Mouse (Mus musculus): ENCODE measurements at regions not wholly inside any gene's neighbourhood (a gene's known extent, or its start where the extent isn't known, plus 50 kb on each side); places are given as distances from the start of the nearest gene placed in this dataset.

DNA sequence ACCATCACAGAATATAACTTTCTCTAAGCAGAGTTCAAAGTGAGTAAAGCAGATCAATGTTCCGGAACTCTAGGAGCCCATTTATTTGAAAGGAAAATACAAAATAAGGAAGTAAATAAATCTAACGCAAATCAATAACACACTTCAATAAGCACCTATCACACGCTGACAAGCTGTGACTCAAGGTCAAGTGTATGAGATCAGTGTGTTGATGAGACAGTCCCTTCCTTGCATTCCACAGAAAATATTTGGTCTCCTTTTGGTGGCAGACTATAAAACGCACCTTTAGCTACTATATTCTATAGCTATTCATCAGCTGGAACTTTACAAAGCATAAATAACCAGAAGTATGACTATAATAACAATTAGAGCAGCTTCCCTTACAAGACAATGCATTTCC is 286.5 kb downstream of the Rpl36a-ps1 start:
- no peak for ATAC-seq
- H3K27me3 ChIP-seq, result no peaks in the 10 kb centered on the region
- no peak overlapping the region for H3K27ac ChIP-seq
- no peaks in the 10 kb centered on the region for H3K36me3 ChIP-seq (ENCODE audit: poor library complexity, severe bottlenecking)
- no peaks in the 10 kb centered on the region for H3K4me1 ChIP-seq
- WGBS, result 91% methylated on average over 4 of the region's 4 CpGs
- no peak overlapping the region for H3K4me2 ChIP-seq
- no peak overlapping the region for H3K9ac ChIP-seq
- H3K9me3 ChIP-seq (replicated peaks), result no peaks in the 10 kb centered on the region
- H3K4me3 ChIP-seq, result no peak overlapping the region

DNA sequence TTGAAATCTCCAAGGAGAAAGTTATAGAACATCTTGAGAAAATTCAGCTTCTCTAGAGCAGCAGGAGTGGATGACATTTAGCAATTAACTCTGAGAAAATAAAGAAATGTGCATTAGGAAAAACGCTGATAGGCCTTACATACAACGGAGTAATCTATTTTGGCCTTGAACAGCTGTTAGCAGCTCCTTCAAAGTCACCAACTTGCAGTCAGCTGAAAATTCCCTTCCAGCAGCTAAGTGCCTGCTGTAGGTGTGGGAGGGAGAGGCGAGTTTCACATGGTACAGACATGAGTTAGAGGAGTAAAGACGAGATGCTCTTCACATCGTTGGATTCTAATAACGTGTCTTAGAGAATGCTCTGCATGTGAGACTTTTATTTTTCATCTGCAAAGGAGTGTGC is 290.8 kb downstream of the Rpl36a-ps1 start:
- ATAC-seq, result no peak
- Histone ChIP-seq H3K27me3 (no peaks in the 10 kb centered on the region), H3K9me3 (replicated peaks) (no peaks in the 10 kb centered on the region), H3K36me3 (ENCODE audit: poor library complexity, severe bottlenecking) (no peaks in the 10 kb centered on the region), H3K4me3 (no peak overlapping the region), H3K9ac (no peak overlapping the region), H3K4me2 (no peak overlapping the region), H3K27ac (no peak overlapping the region), H3K4me1 (no peaks in the 10 kb centered on the region)
- WGBS, result 91% methylated on average over 6 of the region's 6 CpGs

DNA sequence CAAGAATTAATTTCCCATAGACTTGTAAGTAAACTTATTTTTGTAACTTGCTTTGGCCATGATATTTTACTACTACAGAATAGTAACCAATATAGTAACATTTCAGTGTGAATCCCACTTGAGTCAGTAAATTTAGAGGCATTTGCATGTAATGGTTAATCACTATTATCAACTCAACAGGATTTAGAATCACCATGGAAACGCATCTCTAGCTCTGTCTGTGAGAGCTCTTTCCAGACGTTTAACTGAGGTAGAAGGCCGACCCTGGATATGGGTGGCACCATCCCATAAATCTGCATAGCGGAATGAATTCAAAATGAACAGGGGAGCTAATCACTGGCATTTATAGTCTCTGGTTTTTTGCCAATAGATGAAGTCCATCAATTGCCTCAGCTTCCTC is 337.6 kb downstream of the Rpl36a-ps1 start:
- Histone ChIP-seq H3K4me2 (no peak overlapping the region), H3K4me3 (no peak overlapping the region), H3K9ac (no peak overlapping the region), H3K27ac (no peak overlapping the region), H3K27me3 (no peaks in the 10 kb centered on the region), H3K4me1 (no peaks in the 10 kb centered on the region), H3K9me3 (replicated peaks) (no peaks in the 10 kb centered on the region), H3K36me3 (ENCODE audit: poor library complexity, severe bottlenecking) (no peaks in the 10 kb centered on the region)
- no peak for ATAC-seq
- WGBS, result 64% methylated on average over 4 of the region's 4 CpGs

DNA sequence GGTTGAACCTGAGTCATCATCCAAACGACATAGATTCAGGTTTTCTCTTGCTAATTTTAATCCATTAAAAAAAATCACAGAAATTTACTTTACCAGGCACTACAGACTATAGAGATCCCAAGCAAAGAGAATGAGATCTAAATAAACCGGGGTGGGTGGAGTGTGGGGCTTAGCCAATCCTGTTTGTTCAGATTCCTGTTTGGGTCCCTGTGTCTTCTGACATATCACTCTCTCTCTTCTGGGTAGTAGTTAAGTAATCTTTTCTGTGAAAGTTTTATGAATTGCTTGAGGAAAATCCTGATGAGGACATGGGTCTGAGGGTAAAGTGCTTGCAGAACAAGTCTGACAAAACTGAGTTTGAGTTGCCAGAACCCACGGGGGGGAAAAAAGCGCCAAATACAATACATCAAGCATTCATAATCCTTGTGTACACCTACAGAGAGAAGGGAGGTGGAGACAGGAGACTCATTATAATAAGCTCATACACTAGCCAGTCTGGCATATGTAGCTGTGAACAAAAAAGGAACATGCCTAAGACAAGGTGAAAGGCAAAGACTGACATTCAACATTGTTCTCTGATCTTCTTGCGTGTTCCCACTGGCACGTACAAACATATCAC is 339.8 kb downstream of the Rpl36a-ps1 start:
- H3K4me2 ChIP-seq, result no peak overlapping the region
- no peak overlapping the region for H3K27ac ChIP-seq
- no peak overlapping the region for H3K4me3 ChIP-seq
- H3K27me3 ChIP-seq, result no peaks in the 10 kb centered on the region
- ATAC-seq, result no peak
- WGBS, result 76% methylated on average over 6 of the region's 6 CpGs
- peaks cover 5% of the 10 kb centered on the region for H3K4me1 ChIP-seq
- H3K9me3 ChIP-seq (replicated peaks), result no peaks in the 10 kb centered on the region
- H3K36me3 ChIP-seq (ENCODE audit: poor library complexity, severe bottlenecking), result no peaks in the 10 kb centered on the region
- H3K9ac ChIP-seq, result no peak overlapping the region

DNA sequence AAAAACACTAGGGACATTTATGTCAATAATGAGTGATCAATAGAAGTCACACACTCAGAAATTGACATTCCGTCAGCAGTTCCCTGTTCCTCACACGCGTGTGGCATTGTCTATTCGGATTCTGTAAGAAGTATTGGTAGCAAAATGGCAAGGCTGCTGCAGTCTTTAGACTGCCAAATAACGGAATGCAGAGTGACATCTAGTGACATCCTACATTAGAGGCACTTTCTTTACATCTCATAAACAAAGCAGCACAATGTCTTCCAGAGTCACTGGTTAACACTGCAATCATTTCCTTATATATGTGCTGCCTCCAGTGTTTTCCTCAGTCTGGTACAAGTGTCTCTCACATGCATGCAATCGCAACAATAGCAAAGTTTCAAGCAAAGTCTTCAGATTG is 342.9 kb downstream of the Rpl36a-ps1 start:
- Histone ChIP-seq H3K9ac (no peak overlapping the region), H3K4me3 (no peak overlapping the region), H3K4me1 (peaks cover 5% of the 10 kb centered on the region), H3K36me3 (ENCODE audit: poor library complexity, severe bottlenecking) (no peaks in the 10 kb centered on the region), H3K27ac (no peak overlapping the region), H3K9me3 (replicated peaks) (no peaks in the 10 kb centered on the region), H3K27me3 (no peaks in the 10 kb centered on the region), H3K4me2 (no peak overlapping the region)
- WGBS, result 80% methylated on average over 6 of the region's 6 CpGs
- 0 out of 2 replicates have a peak, but pooled peaks have one; percentile 30 for ATAC-seq

DNA sequence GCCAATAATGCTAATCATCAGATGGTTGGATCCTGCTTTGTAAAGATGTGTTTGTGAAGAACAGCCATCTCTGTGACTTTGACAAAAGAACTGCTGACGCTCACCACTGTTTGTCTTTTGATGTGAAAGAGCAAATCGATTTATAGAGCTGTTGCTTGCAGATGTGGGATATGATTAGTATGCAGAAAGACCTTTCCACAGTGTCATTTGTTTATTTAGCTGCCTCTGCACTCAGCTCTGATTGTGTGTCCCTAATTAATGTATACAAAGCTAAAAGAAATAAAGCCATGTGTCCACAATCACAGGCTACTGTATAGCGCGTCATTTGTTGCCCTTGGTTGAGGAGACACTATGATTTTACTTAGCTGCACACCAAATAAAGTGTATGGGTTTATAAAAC is 343.6 kb downstream of the Rpl36a-ps1 start:
- 48% methylated on average over 4 of the region's 4 CpGs for WGBS
- Histone ChIP-seq H3K9me3 (replicated peaks) (no peaks in the 10 kb centered on the region), H3K27ac (no peak overlapping the region), H3K4me1 (peaks cover 5% of the 10 kb centered on the region), H3K4me2 (no peak overlapping the region), H3K27me3 (no peaks in the 10 kb centered on the region), H3K9ac (no peak overlapping the region), H3K4me3 (no peak overlapping the region), H3K36me3 (ENCODE audit: poor library complexity, severe bottlenecking) (no peaks in the 10 kb centered on the region)
- ATAC-seq, result peak; percentile 53; the same call in 1 of the 2 replicates

DNA sequence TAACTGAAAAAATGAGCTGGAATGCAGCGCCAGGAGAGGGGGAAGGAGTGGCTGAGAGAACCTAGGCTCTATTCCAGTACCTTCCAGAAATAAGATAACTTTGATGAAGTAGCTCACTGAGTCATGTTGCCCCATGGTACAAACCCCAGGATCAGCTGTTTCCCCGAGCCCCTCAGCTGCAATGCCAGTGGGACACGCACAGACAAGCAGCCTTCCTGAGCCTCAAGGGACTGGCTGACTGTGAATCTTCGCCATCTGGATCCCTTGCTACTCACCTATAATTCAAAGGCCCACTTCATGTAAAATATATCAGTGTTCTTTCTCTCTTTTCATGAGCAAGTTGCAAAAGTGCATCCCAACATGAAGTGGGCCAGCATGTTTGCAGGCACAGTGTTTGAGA is 346.5 kb downstream of the Rpl36a-ps1 start:
- Histone ChIP-seq H3K9me3 (replicated peaks) (no peaks in the 10 kb centered on the region), H3K4me2 (no peak overlapping the region), H3K9ac (no peak overlapping the region), H3K36me3 (ENCODE audit: poor library complexity, severe bottlenecking) (no peaks in the 10 kb centered on the region), H3K4me1 (peaks cover 5% of the 10 kb centered on the region), H3K27me3 (no peaks in the 10 kb centered on the region), H3K4me3 (no peak overlapping the region), H3K27ac (no peak overlapping the region)
- WGBS, result 83% methylated on average over 4 of the region's 4 CpGs
- no peak for ATAC-seq

DNA sequence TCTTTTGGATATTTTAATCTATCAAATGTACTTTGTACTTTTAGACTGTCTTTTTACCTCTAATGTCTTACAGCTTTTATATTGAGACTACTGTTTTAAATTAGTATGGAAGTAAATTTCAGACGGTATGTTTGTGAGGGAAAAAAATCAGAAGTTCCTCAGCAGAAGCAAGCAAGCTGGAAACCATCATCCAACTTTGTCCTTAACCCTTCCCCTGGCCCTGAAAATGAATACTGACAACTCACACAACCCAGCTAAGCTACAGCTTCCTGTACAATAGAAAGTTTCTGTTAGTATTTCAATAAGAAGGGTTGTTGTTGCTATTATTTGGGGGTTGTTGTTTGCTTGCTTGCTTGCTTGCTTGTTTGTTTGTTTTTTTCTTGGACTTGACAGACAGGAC is 350.4 kb downstream of the Rpl36a-ps1 start:
- Histone ChIP-seq H3K4me2 (no peak overlapping the region), H3K36me3 (ENCODE audit: poor library complexity, severe bottlenecking) (no peaks in the 10 kb centered on the region)
- ATAC-seq, result no peak

DNA sequence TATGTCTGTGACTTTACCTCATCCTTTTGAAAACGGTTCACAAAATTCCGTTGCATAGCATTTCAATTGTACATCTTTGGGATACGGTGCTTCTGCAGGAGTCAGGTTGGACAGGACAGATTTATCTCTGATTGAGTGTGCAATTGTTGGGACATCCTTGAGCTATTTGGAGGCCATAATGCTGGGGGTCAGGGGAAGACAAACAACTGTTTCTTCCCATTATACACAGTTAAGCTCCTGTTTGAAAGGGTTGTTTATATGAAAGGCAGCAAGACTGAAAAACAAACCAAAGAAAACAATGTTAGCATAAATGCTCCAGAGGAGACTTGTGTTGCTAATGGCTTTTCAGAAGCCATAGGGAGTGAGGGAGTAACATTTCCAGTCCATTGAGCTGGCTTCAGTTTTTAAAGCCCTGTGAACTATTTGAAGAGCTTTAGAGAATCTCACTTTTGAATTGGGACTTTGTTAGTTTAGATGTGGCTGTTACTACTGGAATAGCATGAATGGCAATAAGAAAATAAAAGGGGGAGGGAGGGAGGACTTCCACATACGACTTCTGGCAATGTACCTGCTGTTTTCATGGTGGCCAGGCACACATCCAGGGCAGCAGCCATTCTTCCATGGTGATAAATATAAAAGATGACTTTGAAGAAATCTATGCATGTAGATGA is 351.3 kb downstream of the Rpl36a-ps1 start:
- Histone ChIP-seq H3K4me2 (no peak overlapping the region), H3K9ac (no peak overlapping the region), H3K4me1 (no peaks in the 10 kb centered on the region), H3K27ac (no peak overlapping the region), H3K36me3 (ENCODE audit: poor library complexity, severe bottlenecking) (no peaks in the 10 kb centered on the region), H3K27me3 (no peaks in the 10 kb centered on the region), H3K9me3 (replicated peaks) (no peaks in the 10 kb centered on the region), H3K4me3 (no peak overlapping the region)
- ATAC-seq, result no peak
- WGBS, result 50% methylated on average over 4 of the region's 4 CpGs

More for the DNA sequence above, 350.4 kb downstream of the Rpl36a-ps1 start:
- 81% methylated on average over 1 of the region's 1 CpGs for WGBS
- Histone ChIP-seq H3K27ac (no peak overlapping the region), H3K9ac (no peak overlapping the region), H3K4me1 (no peaks in the 10 kb centered on the region), H3K4me3 (no peak overlapping the region), H3K27me3 (no peaks in the 10 kb centered on the region), H3K9me3 (replicated peaks) (no peaks in the 10 kb centered on the region)

DNA sequence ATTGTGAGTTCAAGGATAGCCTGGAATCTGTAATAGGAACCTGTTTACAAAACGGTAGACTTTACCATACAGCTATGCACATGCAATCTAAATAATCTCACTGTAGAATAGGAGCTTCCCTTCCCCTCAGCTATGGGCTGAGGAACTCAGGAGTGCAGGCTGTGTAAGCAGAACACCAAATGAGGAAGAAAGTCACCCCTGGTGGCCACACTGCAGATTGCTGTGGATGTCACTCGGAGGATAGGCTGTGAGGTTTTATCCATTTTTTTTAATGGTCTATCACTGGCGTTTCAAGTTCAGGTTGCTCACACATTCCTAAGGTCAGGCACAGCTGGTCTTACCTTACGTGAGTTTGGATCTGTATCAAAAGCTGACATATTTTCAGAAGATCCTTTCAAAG is 365.1 kb downstream of the Rpl36a-ps1 start:
- ATAC-seq, result no peak
- Histone ChIP-seq H3K9ac (no peak overlapping the region), H3K27ac (no peak overlapping the region), H3K27me3 (no peaks in the 10 kb centered on the region), H3K4me3 (no peak overlapping the region), H3K36me3 (ENCODE audit: poor library complexity, severe bottlenecking) (no peaks in the 10 kb centered on the region), H3K4me2 (no peak overlapping the region), H3K4me1 (no peaks in the 10 kb centered on the region), H3K9me3 (replicated peaks) (no peaks in the 10 kb centered on the region)
- 86% methylated on average over 4 of the region's 4 CpGs for WGBS

DNA sequence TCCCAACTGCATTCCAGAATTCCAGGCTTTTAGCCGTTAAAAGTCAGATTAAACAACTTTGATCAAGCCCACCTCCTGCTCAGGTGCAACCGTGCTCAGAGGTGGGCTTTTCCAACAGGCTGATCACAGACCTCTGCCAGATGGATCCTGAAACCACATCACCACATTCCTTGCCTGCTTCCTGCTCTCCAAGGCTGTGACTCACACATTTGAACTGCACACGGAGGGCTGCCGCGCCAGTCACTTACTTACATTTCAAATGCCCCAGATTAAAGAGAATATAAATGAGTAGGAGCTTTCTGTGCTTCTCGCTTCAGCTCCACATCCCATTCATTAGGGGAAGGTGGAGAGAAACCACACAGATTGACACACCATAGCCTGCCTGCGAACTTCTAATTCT is 367.6 kb downstream of the Rpl36a-ps1 start:
- H3K27me3 ChIP-seq, result no peaks in the 10 kb centered on the region
- H3K9ac ChIP-seq, result no peak overlapping the region
- 56% methylated on average over 7 of the region's 7 CpGs for WGBS
- H3K4me1 ChIP-seq, result no peaks in the 10 kb centered on the region
- no peak overlapping the region for H3K4me3 ChIP-seq
- no peaks in the 10 kb centered on the region for H3K36me3 ChIP-seq (ENCODE audit: poor library complexity, severe bottlenecking)
- no peak overlapping the region for H3K27ac ChIP-seq
- H3K9me3 ChIP-seq (replicated peaks), result no peaks in the 10 kb centered on the region
- H3K4me2 ChIP-seq, result no peak overlapping the region
- no peak for ATAC-seq

DNA sequence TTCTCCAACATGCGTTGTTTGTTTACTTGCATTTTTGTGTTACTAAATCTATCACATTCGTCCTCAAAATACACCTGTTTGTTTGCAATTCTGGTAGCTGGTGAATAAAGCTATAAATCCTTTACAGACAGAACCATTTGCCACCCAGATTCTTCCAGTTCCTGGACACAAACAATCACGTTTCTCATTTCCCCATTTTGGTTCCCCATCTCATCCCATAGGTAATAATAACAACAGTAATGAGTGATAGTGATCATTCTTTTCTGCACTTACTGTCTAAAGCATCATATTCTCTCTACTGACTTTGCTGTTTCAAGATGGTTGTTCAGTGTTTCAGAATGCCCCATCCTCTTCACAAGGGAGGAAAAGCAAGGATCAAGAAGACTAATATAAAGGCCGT is 368.3 kb downstream of the Rpl36a-ps1 start:
- H3K4me1 ChIP-seq, result no peaks in the 10 kb centered on the region
- no peak overlapping the region for H3K27ac ChIP-seq
- H3K9me3 ChIP-seq (replicated peaks), result no peaks in the 10 kb centered on the region
- no peaks in the 10 kb centered on the region for H3K27me3 ChIP-seq
- no peak overlapping the region for H3K4me3 ChIP-seq
- WGBS, result 94% methylated on average over 4 of the region's 4 CpGs
- no peaks in the 10 kb centered on the region for H3K36me3 ChIP-seq (ENCODE audit: poor library complexity, severe bottlenecking)
- H3K4me2 ChIP-seq, result no peak overlapping the region
- ATAC-seq, result no peak
- H3K9ac ChIP-seq, result no peak overlapping the region

DNA sequence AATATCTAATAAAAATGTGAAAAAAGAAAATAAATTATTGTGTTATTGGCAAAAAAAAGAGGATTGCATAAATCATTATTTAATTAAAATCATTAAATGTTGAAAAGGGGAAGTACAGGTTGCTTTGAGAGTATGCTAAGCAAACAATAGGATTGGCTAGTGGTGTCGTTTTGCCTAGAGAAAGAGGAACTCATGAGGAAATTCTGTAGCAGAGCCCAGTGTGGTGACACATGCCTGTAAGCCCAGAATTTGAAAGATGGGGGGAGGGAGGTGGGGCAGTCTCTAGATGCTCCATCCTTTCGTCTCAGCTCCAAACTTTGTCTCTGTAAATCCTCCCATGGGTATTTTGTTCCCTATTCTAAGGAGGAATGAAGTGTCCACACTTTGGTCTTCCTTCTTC is 388.3 kb downstream of the Rpl36a-ps1 start:
- H3K9ac ChIP-seq, result no peak overlapping the region
- H3K36me3 ChIP-seq (ENCODE audit: poor library complexity, severe bottlenecking), result no peaks in the 10 kb centered on the region
- no peaks in the 10 kb centered on the region for H3K4me1 ChIP-seq
- no peak overlapping the region for H3K4me2 ChIP-seq
- H3K27me3 ChIP-seq, result no peaks in the 10 kb centered on the region
- H3K4me3 ChIP-seq, result no peak overlapping the region
- no peak overlapping the region for H3K27ac ChIP-seq
- no peaks in the 10 kb centered on the region for H3K9me3 ChIP-seq (replicated peaks)
- 64% methylated on average over 2 of the region's 2 CpGs for WGBS
- no peak for ATAC-seq
